Mouse (Mus musculus): ENCODE measurements around the gene Gbp3. TPM values are rescaled to one million over a fixed set of nuclear protein-coding genes. Genes with fewer than 3 reads are reported as not detected.
"Not testable (repeated sequence)": the region's sequence is repeated elsewhere in the genome, so short reads cannot be mapped to it uniquely, and the experiment has no call there.

Gbp3 gene
- polyA plus RNA-seq (2015; fragmentation: Nextera tagmentation; extraction: Ambion mirVana), result 1.3 and 1.8 TPM in 2 replicates

DNA sequence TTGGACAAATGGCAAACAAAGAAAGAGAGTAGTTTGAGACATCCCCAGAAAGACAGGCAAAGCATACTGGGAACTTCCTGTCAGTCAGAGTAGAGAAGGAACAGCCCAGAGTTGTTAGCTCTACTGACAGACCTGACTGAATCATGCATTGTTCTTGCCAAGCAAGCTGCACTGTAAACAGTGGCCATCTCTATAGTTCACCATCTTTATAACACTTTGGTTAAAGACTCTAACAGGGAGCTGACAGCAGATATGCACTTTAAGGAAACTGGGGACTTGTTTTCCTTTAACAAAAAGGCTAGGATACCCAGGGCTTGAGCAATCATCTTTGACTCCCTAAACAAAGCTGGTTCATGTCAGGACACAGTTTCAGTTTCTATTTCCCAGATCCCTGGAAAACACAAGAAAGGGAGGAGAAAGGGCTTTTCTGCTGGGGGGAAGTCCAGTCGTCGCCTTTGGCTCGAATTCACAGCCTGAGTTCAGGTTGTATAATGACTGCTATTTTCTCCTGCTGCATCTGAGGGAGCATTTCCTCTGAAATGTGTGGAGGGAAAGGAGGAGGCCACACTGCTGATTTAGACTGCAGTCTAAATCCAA, at the start of gene Gbp3:
Gbp3 (plus strand) TSS at position 395 of the 597 bp plus-strand sequence.
- WGBS, result 14% methylated on average over 3 of the region's 3 CpGs
- no peaks in the 10 kb centered on the region for H3K36me3 ChIP-seq (ENCODE audit: insufficient read depth, low read length)
- H3K4me3 ChIP-seq (ENCODE audit: low read length), result peak within 1 kb of the TSS; percentile 54
- H3K9me3 ChIP-seq (ENCODE audit: low read length), result no peaks in the 10 kb centered on the region
- H3K4me2 ChIP-seq (replicated peaks; ENCODE audit: low read depth, low read length), result peak within 1 kb of the TSS; percentile 70
- ATAC-seq (ENCODE audit: low FRiP score, low TSS enrichment), result no peak
- no peaks in the 10 kb centered on the region for H3K27me3 ChIP-seq (ENCODE audit: insufficient read depth, low read length)
- no peak within 1 kb of the TSS; the same call in 1 of the 2 replicates for H3K27ac ChIP-seq (ENCODE audit: low read length)
- H3K9ac ChIP-seq (replicated peaks; ENCODE audit: low read length), result peak within 1 kb of the TSS; percentile 61
- H3K4me1 ChIP-seq (ENCODE audit: insufficient read depth, low read length), result no peaks in the 10 kb centered on the region; the same call in 1 of the 2 replicates

DNA sequence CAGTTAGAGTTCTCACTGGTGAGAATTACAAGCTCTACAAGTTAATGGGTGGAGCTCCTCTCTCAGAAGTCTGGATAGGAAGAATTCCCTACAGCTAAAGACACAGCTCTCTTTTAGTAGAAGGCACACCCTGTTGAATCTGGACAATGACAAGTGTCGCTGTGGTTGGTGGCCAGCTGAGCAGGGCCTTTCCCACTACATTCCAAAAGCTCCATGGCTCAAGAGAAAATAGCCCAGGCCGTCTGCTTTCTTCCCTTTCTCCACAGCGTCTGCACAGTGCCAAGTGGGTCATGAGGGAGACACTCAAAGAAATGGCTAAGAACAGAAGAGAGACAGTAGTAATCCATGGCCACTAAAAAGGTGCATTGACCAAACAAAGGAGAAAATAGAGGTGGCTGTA, 31.7 kb upstream of the Gbp3 start:
- Histone ChIP-seq H3K4me2 (replicated peaks; ENCODE audit: low read depth, low read length) (no peak overlapping the region), H3K4me3 (ENCODE audit: low read length) (no peak overlapping the region), H3K27me3 (ENCODE audit: insufficient read depth, low read length) (no peaks in the 10 kb centered on the region), H3K9ac (replicated peaks; ENCODE audit: low read length) (no peak overlapping the region), H3K36me3 (ENCODE audit: insufficient read depth, low read length) (no peaks in the 10 kb centered on the region), H3K9me3 (ENCODE audit: low read length) (no peaks in the 10 kb centered on the region), H3K27ac (ENCODE audit: low read length) (no peak overlapping the region), H3K4me1 (ENCODE audit: insufficient read depth, low read length) (peaks cover 6% of the 10 kb centered on the region)
- no peak for ATAC-seq (ENCODE audit: low FRiP score, low TSS enrichment)
- WGBS, result 83% methylated on average over 3 of the region's 3 CpGs

GRCm38 (mm10) chr3:142529597-142529996, 30.2 kb upstream of the Gbp3 start:
- peak overlapping the region; percentile 75 for H3K4me3 ChIP-seq (ENCODE audit: low read length)
- no peaks in the 10 kb centered on the region for H3K36me3 ChIP-seq (ENCODE audit: insufficient read depth, low read length)
- no peaks in the 10 kb centered on the region for H3K9me3 ChIP-seq (ENCODE audit: low read length)
- ATAC-seq (ENCODE audit: low FRiP score, low TSS enrichment), result no peak
- peak overlapping the region; percentile 98 for H3K4me2 ChIP-seq (replicated peaks; ENCODE audit: low read depth, low read length)
- H3K27me3 ChIP-seq (ENCODE audit: insufficient read depth, low read length), result no peaks in the 10 kb centered on the region; the same call in 1 of the 2 replicates
- H3K9ac ChIP-seq (replicated peaks; ENCODE audit: low read length), result peak overlapping the region; percentile 69
- H3K27ac ChIP-seq (ENCODE audit: low read length), result no peak overlapping the region
- H3K4me1 ChIP-seq (ENCODE audit: insufficient read depth, low read length), result peaks cover 6% of the 10 kb centered on the region
- 46% methylated on average over 2 of the region's 2 CpGs for WGBS

DNA sequence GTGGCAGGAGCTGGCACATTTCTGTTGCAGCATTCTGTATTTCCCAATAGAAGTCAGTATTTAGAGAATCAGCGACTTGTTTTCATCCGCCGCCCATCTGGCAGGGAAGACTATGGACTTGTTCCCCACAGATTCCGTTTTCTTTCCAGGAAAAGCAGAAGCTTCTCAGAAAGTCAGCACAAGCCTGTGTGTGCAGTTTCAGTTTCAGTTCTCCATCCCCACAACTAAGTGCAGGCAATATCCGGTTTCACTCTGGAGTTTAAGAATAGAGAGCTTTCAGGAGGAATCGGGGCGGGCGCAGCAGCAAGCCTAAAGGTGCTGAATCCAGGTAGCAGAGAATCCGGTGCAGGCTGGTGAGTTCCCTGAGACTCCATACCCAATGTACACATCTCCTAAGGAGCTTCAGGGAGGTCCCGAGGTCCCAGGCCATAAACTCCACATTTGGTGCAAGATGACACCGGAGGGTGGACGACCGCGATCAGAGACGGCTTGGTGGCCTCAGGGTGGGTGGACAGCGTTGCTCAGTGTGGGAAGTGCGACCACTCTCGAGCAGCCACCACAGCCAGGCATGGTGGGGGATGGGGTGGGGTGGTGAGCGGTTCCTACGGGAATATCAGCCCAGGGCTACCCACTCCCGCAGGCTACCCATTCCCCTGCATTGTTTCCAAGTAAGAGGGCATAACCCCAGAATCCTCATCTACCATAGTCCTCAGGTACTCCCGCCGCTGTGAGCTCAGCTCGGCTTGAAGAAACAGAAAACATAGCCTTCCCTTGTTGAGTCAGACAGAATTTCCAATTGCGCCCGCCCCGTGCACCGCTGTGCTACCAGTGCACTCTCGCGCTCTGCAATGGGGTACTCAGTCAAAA, 29.5 kb upstream of the Gbp3 start, which contains the start of gene Gbp7:
Gbp7 (plus strand) TSS at position 256 of the 867 bp plus-strand sequence.
- peak within 1 kb of the TSS; percentile 98 for H3K4me2 ChIP-seq (replicated peaks; ENCODE audit: low read depth, low read length)
- H3K36me3 ChIP-seq (ENCODE audit: insufficient read depth, low read length), result no peaks in the 10 kb centered on the region
- WGBS, result 1% methylated on average over 30 of the region's 30 CpGs
- H3K27me3 ChIP-seq (ENCODE audit: insufficient read depth, low read length), result no peaks in the 10 kb centered on the region; the same call in 1 of the 2 replicates
- H3K9ac ChIP-seq (replicated peaks; ENCODE audit: low read length), result peak within 1 kb of the TSS; percentile 69
- ATAC-seq (ENCODE audit: low FRiP score, low TSS enrichment), result peak; percentile 85
- H3K27ac ChIP-seq (ENCODE audit: low read length), result no peak within 1 kb of the TSS
- H3K4me3 ChIP-seq (ENCODE audit: low read length), result peak within 1 kb of the TSS; percentile 75
- H3K4me1 ChIP-seq (ENCODE audit: insufficient read depth, low read length), result peaks cover 6% of the 10 kb centered on the region
- H3K9me3 ChIP-seq (ENCODE audit: low read length), result no peaks in the 10 kb centered on the region

- H3K27me3 ChIP-seq (ENCODE audit: insufficient read depth, low read length), result no peaks in the 10 kb centered on the region; the same call in 1 of the 2 replicates
- H3K27ac ChIP-seq (ENCODE audit: low read length), result no peak overlapping the region
- no peak for ATAC-seq (ENCODE audit: low FRiP score, low TSS enrichment)
- H3K9ac ChIP-seq (replicated peaks; ENCODE audit: low read length), result no peak overlapping the region
- H3K4me1 ChIP-seq (ENCODE audit: insufficient read depth, low read length), result peaks cover 6% of the 10 kb centered on the region
- no peak overlapping the region for H3K4me3 ChIP-seq (ENCODE audit: low read length)
- H3K4me2 ChIP-seq (replicated peaks; ENCODE audit: low read depth, low read length), result no peak overlapping the region
- no peaks in the 10 kb centered on the region for H3K36me3 ChIP-seq (ENCODE audit: insufficient read depth, low read length)
- WGBS, result 91% methylated on average over 3 of the region's 3 CpGs
- no peaks in the 10 kb centered on the region for H3K9me3 ChIP-seq (ENCODE audit: low read length)
These were observed 28.2 kb upstream of the Gbp3 start for GRCm38 (mm10) chr3:142531595-142531994.

DNA sequence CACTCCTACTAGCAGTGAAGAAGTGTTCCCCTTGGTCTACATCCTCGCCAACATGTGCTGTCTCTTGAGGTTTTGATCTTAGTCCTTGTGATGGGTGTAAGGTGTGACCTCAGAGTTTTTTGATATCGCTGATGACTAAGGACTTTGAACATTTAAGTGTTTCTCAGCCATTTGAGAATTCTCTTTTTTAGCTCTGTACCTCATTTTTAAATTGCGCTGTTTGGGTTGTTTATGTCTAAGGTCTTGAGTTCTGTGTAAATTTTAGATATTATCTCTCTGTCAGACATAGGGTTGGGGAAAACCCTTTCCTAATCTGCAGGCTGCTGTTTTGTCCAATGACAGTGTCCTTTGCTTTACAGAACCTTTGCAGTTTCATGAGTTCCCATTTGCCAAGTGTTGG, 26.6 kb upstream of the Gbp3 start:
- WGBS, result 91% methylated on average over 3 of the region's 3 CpGs
- Histone ChIP-seq H3K4me1 (ENCODE audit: insufficient read depth, low read length) (peaks cover 6% of the 10 kb centered on the region), H3K27me3 (ENCODE audit: insufficient read depth, low read length) (no peaks in the 10 kb centered on the region; the same call in 1 of the 2 replicates), H3K4me3 (ENCODE audit: low read length) (no peak overlapping the region), H3K9ac (replicated peaks; ENCODE audit: low read length) (no peak overlapping the region), H3K4me2 (replicated peaks; ENCODE audit: low read depth, low read length) (no peak overlapping the region), H3K9me3 (ENCODE audit: low read length) (no peaks in the 10 kb centered on the region), H3K36me3 (ENCODE audit: insufficient read depth, low read length) (no peaks in the 10 kb centered on the region), H3K27ac (ENCODE audit: low read length) (no peak overlapping the region)
- no peak for ATAC-seq (ENCODE audit: low FRiP score, low TSS enrichment)

DNA sequence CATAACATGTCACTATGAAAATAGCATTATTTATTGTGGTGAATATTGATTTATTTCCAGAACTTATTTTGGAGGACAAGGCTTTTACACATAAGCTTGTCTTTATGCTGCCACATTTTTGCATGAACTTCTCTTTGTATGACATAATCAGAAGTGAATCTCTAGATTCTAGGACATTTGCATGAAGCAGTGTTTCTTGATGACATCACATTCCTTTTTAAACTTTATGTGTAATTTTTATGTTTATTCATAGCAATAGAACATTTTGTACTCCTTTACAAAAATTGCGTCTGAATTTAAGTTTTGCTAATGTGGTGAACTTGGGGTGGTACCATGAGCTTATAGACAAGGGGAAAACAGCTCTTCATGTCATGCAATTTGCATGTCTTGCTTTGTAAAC, 24.2 kb upstream of the Gbp3 start:
- ATAC-seq (ENCODE audit: low FRiP score, low TSS enrichment), result no peak
- no peaks in the 10 kb centered on the region for H3K9me3 ChIP-seq (ENCODE audit: low read length)

DNA sequence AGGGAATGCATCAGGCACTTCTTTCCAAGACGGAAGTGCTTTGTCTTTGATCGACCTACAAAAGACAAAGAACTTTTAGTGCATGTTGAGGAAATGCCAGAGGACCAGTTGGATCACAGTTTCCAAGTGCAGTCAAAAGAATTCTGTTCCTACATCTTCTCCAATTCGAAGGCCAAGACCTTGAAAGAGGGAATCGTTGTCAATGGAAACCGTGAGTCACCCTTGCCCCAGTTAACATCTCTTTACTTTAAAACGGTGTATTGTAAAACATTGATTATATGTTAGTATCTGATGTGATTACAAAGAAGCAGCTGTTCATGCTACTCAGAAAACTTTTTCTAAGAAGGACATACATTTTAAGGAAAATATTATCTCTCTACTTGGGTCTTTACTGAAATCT, 18.4 kb upstream of the Gbp3 start:
- Histone ChIP-seq H3K9ac (replicated peaks; ENCODE audit: low read length) (no peak overlapping the region), H3K27ac (ENCODE audit: low read length) (no peak overlapping the region), H3K9me3 (ENCODE audit: low read length) (no peaks in the 10 kb centered on the region), H3K4me2 (replicated peaks; ENCODE audit: low read depth, low read length) (no peak overlapping the region), H3K4me3 (ENCODE audit: low read length) (no peak overlapping the region), H3K4me1 (ENCODE audit: insufficient read depth, low read length) (no peaks in the 10 kb centered on the region), H3K36me3 (ENCODE audit: insufficient read depth, low read length) (no peaks in the 10 kb centered on the region), H3K27me3 (ENCODE audit: insufficient read depth, low read length) (no peaks in the 10 kb centered on the region)
- no peak for ATAC-seq (ENCODE audit: low FRiP score, low TSS enrichment)
- WGBS, result 87% methylated on average over 6 of the region's 6 CpGs

More for the DNA sequence above, 24.2 kb upstream of the Gbp3 start:
- 69% methylated on average over 1 of the region's 1 CpGs for WGBS
- Histone ChIP-seq H3K9ac (replicated peaks; ENCODE audit: low read length) (no peak overlapping the region), H3K27me3 (ENCODE audit: insufficient read depth, low read length) (no peaks in the 10 kb centered on the region; the same call in 1 of the 2 replicates), H3K36me3 (ENCODE audit: insufficient read depth, low read length) (no peaks in the 10 kb centered on the region), H3K27ac (ENCODE audit: low read length) (no peak overlapping the region), H3K4me3 (ENCODE audit: low read length) (no peak overlapping the region), H3K4me2 (replicated peaks; ENCODE audit: low read depth, low read length) (no peak overlapping the region), H3K4me1 (ENCODE audit: insufficient read depth, low read length) (no peaks in the 10 kb centered on the region)

- ATAC-seq (ENCODE audit: low FRiP score, low TSS enrichment); H3K9me3 ChIP-seq (ENCODE audit: low read length); H3K4me1 ChIP-seq (ENCODE audit: insufficient read depth, low read length); H3K36me3 ChIP-seq (ENCODE audit: insufficient read depth, low read length); H3K27me3 ChIP-seq (ENCODE audit: insufficient read depth, low read length); H3K4me2 ChIP-seq (replicated peaks; ENCODE audit: low read depth, low read length); H3K27ac ChIP-seq (ENCODE audit: low read length); H3K9ac ChIP-seq (replicated peaks; ENCODE audit: low read length); H3K4me3 ChIP-seq (ENCODE audit: low read length): not testable (repeated sequence)
- 80% methylated on average over 12 of the region's 12 CpGs for WGBS
These were observed 17.1 kb upstream of the Gbp3 start for GRCm38 (mm10) chr3:142542776-142543175.

GRCm38 (mm10) chr3:142546690-142547089, 13.1 kb upstream of the Gbp3 start:
- ATAC-seq (ENCODE audit: low FRiP score, low TSS enrichment), result no peak
- Histone ChIP-seq H3K36me3 (ENCODE audit: insufficient read depth, low read length) (no peaks in the 10 kb centered on the region), H3K9ac (replicated peaks; ENCODE audit: low read length) (no peak overlapping the region), H3K4me1 (ENCODE audit: insufficient read depth, low read length) (no peaks in the 10 kb centered on the region), H3K4me2 (replicated peaks; ENCODE audit: low read depth, low read length) (no peak overlapping the region), H3K27me3 (ENCODE audit: insufficient read depth, low read length) (no peaks in the 10 kb centered on the region), H3K4me3 (ENCODE audit: low read length) (no peak overlapping the region), H3K27ac (ENCODE audit: low read length) (no peak overlapping the region), H3K9me3 (ENCODE audit: low read length) (no peaks in the 10 kb centered on the region)
- WGBS, result 72% methylated on average over 3 of the region's 3 CpGs

All from kidney, embryonic 16.5 days (tissue).